ENCODE assay signal across 8 mouse cellular contexts in genomic region chr11:106007821-106008220, GRCm38 (mm10). TPM values are rescaled to one million over a fixed set of nuclear protein-coding genes. Genes with fewer than 3 reads are reported as not detected.
A peak's percentile ranks its signal among the peaks of the same experiment; 100 is the strongest.
DNase-seq lines count a peak whose midpoint lies in the region; ATAC-seq lines count a peak whose summit lies in the region.
"Had no signal": no experiment of that assay in that cellular context is flagged by ENCODE, and none has a peak within 500 bp of the region (broad histone marks: within the 10 kb centered on the region; RNA-seq: fewer than 3 reads in every experiment).

Gene Kcnh6 (plus strand): TSS chr11:106008124.

- peak within 1 kb of the TSS; percentile 65 for H3K4me2 ChIP-seq in embryonic facial prominence, embryonic 14.5 days (ENCODE audit: low read depth, low read length)

- ATAC-seq in embryonic facial prominence, embryonic 14.5 days (ENCODE audit: low read depth), result peak; percentile 54; the same call in 1 of the 2 replicates
- peak; percentile 86 for ATAC-seq in megakaryocyte-erythroid progenitor cell, adult 5-6 weeks (replicated peaks; ENCODE audit: low FRiP score, low TSS enrichment, poor library complexity, severe bottlenecking)

- H3K9me3 ChIP-seq in embryonic facial prominence, embryonic 14.5 days (ENCODE audit: control insufficient read depth, low read length), result no peaks in the 10 kb centered on the region

- peak within 1 kb of the TSS; percentile 28 for H3K4me3 ChIP-seq in embryonic facial prominence, embryonic 14.5 days (ENCODE audit: low read depth, low read length)
- H3K4me3 ChIP-seq: left cerebral cortex, adult 2 months had no signal

- no peak within 1 kb of the TSS for H3K27ac ChIP-seq in embryonic facial prominence, embryonic 14.5 days (replicated peaks; ENCODE audit: low read depth, low read length)
- H3K27ac ChIP-seq: left cerebral cortex, adult 2 months had no signal

- H3K9ac ChIP-seq in embryonic facial prominence, embryonic 14.5 days (ENCODE audit: low read depth, low read length), result no peak within 1 kb of the TSS

- H3K4me1 ChIP-seq in embryonic facial prominence, embryonic 14.5 days (ENCODE audit: control insufficient read depth, insufficient read depth, low read length), result peaks cover 2% of the 10 kb centered on the region; the same call in 1 of the 2 replicates

- intact Hi-C loops in heart, postnatal 10 days (cut with DNase I), result no loop called here

- DNase-seq in adipocyte (ENCODE audit: low spot score), result peak; percentile 80
- peak; percentile 85 for DNase-seq in embryonic facial prominence, embryonic 14.5 days (ENCODE audit: low spot score)
- DNase-seq in heart, postnatal 10 days, result peak; percentile 80 to 89
- DNase-seq in kidney, postnatal 36 days, result peak; percentile 76 to 90
- peak; percentile 30 to 58 for DNase-seq in spleen, postnatal 14 days (ENCODE audit: low spot score in 2 of 2)
- no peak for DNase-seq in layer of hippocampus, adult 9-11 months

- H3K36me3 ChIP-seq in embryonic facial prominence, embryonic 14.5 days (ENCODE audit: control insufficient read depth, insufficient read depth, low read length), result no peaks in the 10 kb centered on the region

- 3% methylated on average over 12 of the region's 25 CpGs for WGBS in embryonic facial prominence, embryonic 14.5 days

- 0 out of 2 replicates have a peak, but pooled peaks cover 11% of the 10 kb centered on the region for H3K27me3 ChIP-seq in embryonic facial prominence, embryonic 14.5 days (replicated peaks; ENCODE audit: control insufficient read depth, insufficient read depth, low read length)

RNA-seq across cellular contexts. Expression of gene Kcnh6, which starts in this region (rescaled TPM):
- 2.5 and 2.6 TPM in 2 replicates for polyA plus RNA-seq in embryonic facial prominence, embryonic 14.5 days (2014; fragmentation: Nextera tagmentation; extraction: Ambion mirVana)
- under 1 TPM in 1 of 2 experiments, not detected in 1; 0.31 TPM for total RNA-seq in heart, postnatal 10 days (2021)
- total RNA-seq in megakaryocyte-erythroid progenitor cell, adult 5-6 weeks (2014; fragmentation: Nextera tagmentation), result not detected in 2 replicates
- not detected in 2 replicates for total RNA-seq in megakaryocyte-erythroid progenitor cell, adult 5-6 weeks (2017)

Comparison
In these comparisons a context has a peak if more than half of its experiments do, and no peak if none do; other contexts are left out.
1. Peak in DNase-seq in heart, postnatal 10 days; RNA of the gene not detected or under 1 TPM.
2. Peak in ATAC-seq in megakaryocyte-erythroid progenitor cell, adult 5-6 weeks; RNA of the gene not detected or under 1 TPM.